Mouse (Mus musculus) midbrain, embryonic 16.5 days (tissue): ENCODE results near the gene Olfr332. TPM values are rescaled to one million over a fixed set of nuclear protein-coding genes. Genes with fewer than 3 reads are reported as not detected.

Experiments
- ATAC-seq: fragments of 200-750 bp; cut with Nextera tagmentation; 2 replicates; pipeline ENCODE4 v1.8.0; 2017; ENCODE audit warnings: moderate TSS enrichment
- H3K27ac ChIP-seq: fragments of 300-500 bp; sonication (generic); 2 replicates; pipeline ENCODE4 v1.5.1; 2014; ENCODE audit warnings: mild to moderate bottlenecking, low read length, mixed read lengths
- H3K27me3 ChIP-seq: fragments of 300-500 bp; sonication (generic); 2 replicates; pipeline ENCODE4 v1.6.1; 2014; ENCODE audit warnings: low read depth, low read length, mixed read lengths; ENCODE audit not compliant: control insufficient read depth, insufficient read depth
- H3K36me3 ChIP-seq: fragments of 300-500 bp; sonication (generic); 2 replicates; pipeline ENCODE4 v1.6.1; 2014; ENCODE audit warnings: mild to moderate bottlenecking, low read length, moderate library complexity, mixed read lengths; ENCODE audit not compliant: control insufficient read depth, insufficient read depth
- H3K4me1 ChIP-seq: fragments of 300-500 bp; sonication (generic); 2 replicates; pipeline ENCODE4 v1.6.1; 2014; ENCODE audit warnings: mild to moderate bottlenecking, low read length, mixed read lengths; ENCODE audit not compliant: control insufficient read depth, insufficient read depth
- H3K4me2 ChIP-seq: fragments of 300-500 bp; sonication (generic); 2 replicates; pipeline ENCODE4 v1.6.1; 2014; ENCODE audit warnings: mild to moderate bottlenecking, low read length, mixed read lengths
- H3K4me3 ChIP-seq: fragments of 300-500 bp; sonication (generic); 2 replicates; pipeline ENCODE4 v1.5.1; 2014; ENCODE audit warnings: low read depth, mild to moderate bottlenecking, low read length, moderate library complexity, mixed read lengths
- H3K9ac ChIP-seq: fragments of 300-500 bp; sonication (generic); 2 replicates; pipeline ENCODE4 v1.6.1; 2014; ENCODE audit warnings: low read depth, low read length, mixed read lengths
- H3K9me3 ChIP-seq: fragments of 300-500 bp; sonication (generic); replicated peaks from 2 replicates; pipeline ENCODE4 v1.6.1; 2014; ENCODE audit warnings: mild to moderate bottlenecking, low read length, mixed read lengths; ENCODE audit not compliant: control insufficient read depth, poor library complexity, severe bottlenecking
- WGBS: fragments of 180-500 bp; shearing (Covaris S2); extraction: QIAGEN DNeasy Blood & Tissue Kit; methylation state at CpG from one replicate; pipeline ENCODE4 v1.1.7; 2014; 5-methylcytosine and 5-hydroxymethylcytosine counted together
- polyA plus RNA-seq: library from polyadenylated mRNA; unstranded; fragments of >200 nt; fragmentation: Nextera tagmentation; extraction: Ambion mirVana; gene quantifications from 2 replicates; pipeline ENCODE4 v1.2.1, GENCODE M21; 2015

Olfr332 gene
- polyA plus RNA-seq, 1 experiment from 2014 or later: not detected

GRCm38 (mm10) chr11:58453592-58453991 lies 38.8 kb downstream of the Olfr332 start:
- Histone ChIP-seq H3K36me3 (no peaks in the 10 kb centered on the region), H3K4me3 (no peak overlapping the region), H3K9me3 (no peaks in the 10 kb centered on the region), H3K27me3 (no peaks in the 10 kb centered on the region), H3K4me1 (no peaks in the 10 kb centered on the region), H3K9ac (no peak overlapping the region), H3K27ac (no peak overlapping the region), H3K4me2 (no peak overlapping the region)
- WGBS: 77% methylated on average over 4 of the region's 4 CpGs
- no peak for ATAC-seq

- no peak within 1 kb of the TSS for H3K9ac ChIP-seq
- no peaks in the 10 kb centered on the region for H3K4me1 ChIP-seq
- no peaks in the 10 kb centered on the region for H3K27me3 ChIP-seq
- 99% methylated on average over 9 of the region's 9 CpGs for WGBS
- no peak for ATAC-seq
- H3K4me3 ChIP-seq: no peak within 1 kb of the TSS
- H3K4me2 ChIP-seq: no peak within 1 kb of the TSS
- H3K9me3 ChIP-seq: no peaks in the 10 kb centered on the region
- no peaks in the 10 kb centered on the region for H3K36me3 ChIP-seq
- H3K27ac ChIP-seq: no peak within 1 kb of the TSS
Observed at GRCm38 (mm10) chr11:58452759-58453158, 39.6 kb downstream of the Olfr332 start, which contains the start of gene Lypd9. Lypd9 (minus strand) TSS chr11:58452923.

Other genes with a start within 250 kb of the Olfr332 start
- gene 4930438A08Rik, start 217.8 kb downstream of the Olfr332 start, polyA plus RNA-seq: not detected in 2 replicates
- gene Zfp692, start 185.5 kb downstream of the Olfr332 start, polyA plus RNA-seq: 32.2 and 32.4 TPM in 2 replicates
- gene Zfp672, start 162.2 kb downstream of the Olfr332 start, polyA plus RNA-seq: 37.1 and 40.2 TPM in 2 replicates
- 52.4 and 53.2 TPM in 2 replicates for gene Sh3bp5l, start 161.8 kb downstream of the Olfr332 start, polyA plus RNA-seq
- gene Lypd8, start 113.5 kb downstream of the Olfr332 start, polyA plus RNA-seq: not detected in 2 replicates
- not detected in 2 replicates for gene 1810065E05Rik, start 71.4 kb downstream of the Olfr332 start, polyA plus RNA-seq
- gene Gm12253, start 60.0 kb downstream of the Olfr332 start, polyA plus RNA-seq: not detected in 2 replicates
- not detected in 2 replicates for gene Lypd9, start 39.6 kb downstream of the Olfr332 start, polyA plus RNA-seq
- gene Olfr30, start 30.3 kb downstream of the Olfr332 start, polyA plus RNA-seq: not detected in 2 replicates
- gene Olfr331, start 10.0 kb upstream of the Olfr332 start, polyA plus RNA-seq: not detected in 2 replicates
- not detected in 2 replicates for gene Olfr330, start 42.3 kb upstream of the Olfr332 start, polyA plus RNA-seq
- not detected in 2 replicates for gene Olfr329-ps, start 53.9 kb upstream of the Olfr332 start, polyA plus RNA-seq
- 0.07 TPM in 1 of 2 replicates, not detected in the other for gene Olfr328, start 63.1 kb upstream of the Olfr332 start, polyA plus RNA-seq
- not detected in 2 replicates for gene Olfr224, start 78.0 kb upstream of the Olfr332 start, polyA plus RNA-seq
- not detected in 2 replicates for gene Olfr325, start 85.2 kb upstream of the Olfr332 start, polyA plus RNA-seq
- gene Olfr324, start 102.6 kb upstream of the Olfr332 start, polyA plus RNA-seq: 0.05 and 0.10 TPM in 2 replicates
- not detected in 2 replicates for gene 2210407C18Rik, start 123.5 kb upstream of the Olfr332 start, polyA plus RNA-seq
- gene Olfr323, start 137.9 kb upstream of the Olfr332 start, polyA plus RNA-seq: not detected in 2 replicates
- gene Trim58, start 147.9 kb upstream of the Olfr332 start, polyA plus RNA-seq: 0.15 and 0.19 TPM in 2 replicates
- gene Olfr322, start 166.2 kb upstream of the Olfr332 start, polyA plus RNA-seq: not detected in 2 replicates
- not detected in 2 replicates for gene Olfr320, start 188.5 kb upstream of the Olfr332 start, polyA plus RNA-seq
- not detected in 2 replicates for gene Olfr319, start 206.6 kb upstream of the Olfr332 start, polyA plus RNA-seq
- not detected in 2 replicates for gene Olfr318, start 231.5 kb upstream of the Olfr332 start, polyA plus RNA-seq
- gene Olfr317, start 246.7 kb upstream of the Olfr332 start, polyA plus RNA-seq: 0.10 and 0.13 TPM in 2 replicates